Mouse (Mus musculus) lung, postnatal 0 days (tissue): ENCODE results near the gene Cgnl1.

Experiments used
- CTCF ChIP-seq: IDR thresholded peaks from 2 replicates; pipeline ENCODE4 v1.5.1; 2016; ENCODE audit warnings: antibody characterized with exemption, mild to moderate bottlenecking
- EP300 ChIP-seq: IDR thresholded peaks from 2 replicates; pipeline ENCODE4 v1.6.1; 2016; ENCODE audit warnings: antibody characterized with exemption, mild to moderate bottlenecking, control low read depth

DNA sequence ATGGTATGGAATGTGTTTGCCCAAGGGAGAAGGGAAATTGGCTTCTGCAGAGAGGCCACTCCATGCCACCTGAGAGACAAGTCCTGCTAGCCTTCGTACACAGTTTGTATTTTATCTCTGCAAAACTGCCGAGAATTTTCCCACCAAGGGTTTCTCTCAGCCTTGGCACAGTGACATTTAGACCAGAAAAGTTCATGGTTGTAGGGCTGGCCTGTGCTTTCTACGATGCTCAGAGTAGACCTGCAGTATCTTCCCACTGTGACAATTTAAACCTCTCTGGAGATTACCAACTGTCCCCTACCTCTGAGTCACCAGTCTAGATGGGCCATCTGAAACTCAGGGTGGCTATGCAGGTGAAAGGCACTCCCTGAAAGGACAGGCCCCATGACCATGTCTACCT is 116.5 kb downstream of the Cgnl1 start:
- no peak for TF ChIP-seq CTCF
- no peak for TF ChIP-seq EP300
